Mouse (Mus musculus) heart, adult 9 months (tissue): Measurements from ENCODE around the gene Otop1.
A peak's percentile ranks its signal among the peaks of the same experiment; 100 is the strongest.

Experiments
- DNase-seq, 2 experiments: peaks; one replicate each; pipeline ENCODE4 v3.0.0; 2022; ENCODE audit warnings: low spot score in 2 of 2

The Otop1 gene

DNA sequence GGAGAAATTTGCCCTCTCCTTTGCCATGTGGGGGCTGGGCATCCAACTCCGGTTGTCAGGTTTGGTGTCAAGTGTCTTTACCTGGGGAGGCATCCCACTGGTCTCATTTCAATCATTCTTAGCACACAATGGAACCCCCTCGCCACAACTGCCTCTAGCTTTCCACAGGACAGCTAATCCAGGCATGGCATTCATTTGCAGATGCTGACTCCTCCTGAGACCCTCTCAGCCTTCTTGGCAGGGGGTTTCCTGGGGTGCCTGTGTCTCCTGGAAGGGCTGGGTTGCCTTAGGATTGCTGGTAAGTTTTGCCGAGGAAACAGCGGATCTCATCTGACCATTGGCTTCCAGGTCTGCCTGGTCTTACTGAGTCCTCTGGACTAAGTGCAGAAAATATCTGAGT, at the start of gene Otop1:
Gene Otop1 (plus strand): TSS at position 202 of the 400 bp plus-strand sequence.
- DNase-seq = no peak

DNA sequence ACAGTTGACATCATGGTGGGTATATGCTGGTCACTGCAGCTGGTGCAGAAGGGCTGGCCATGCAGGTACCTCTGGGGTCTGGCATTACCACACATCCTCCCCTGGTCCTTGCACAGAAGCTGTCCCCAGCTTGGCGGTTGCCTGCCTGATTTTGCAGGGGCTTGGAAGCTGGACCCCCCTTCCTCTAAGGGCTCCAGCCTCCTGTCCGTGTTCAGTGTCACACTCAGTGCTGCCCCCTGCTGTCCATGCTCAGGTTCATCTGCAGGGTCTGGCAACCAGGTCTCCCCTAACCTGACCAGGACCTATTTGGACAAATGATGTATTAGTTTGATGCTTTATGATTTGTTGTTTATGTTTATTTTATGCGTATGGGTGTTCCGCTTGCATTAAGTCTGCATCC, 40.4 kb upstream of the Otop1 start:
- DNase-seq = no peak

DNA sequence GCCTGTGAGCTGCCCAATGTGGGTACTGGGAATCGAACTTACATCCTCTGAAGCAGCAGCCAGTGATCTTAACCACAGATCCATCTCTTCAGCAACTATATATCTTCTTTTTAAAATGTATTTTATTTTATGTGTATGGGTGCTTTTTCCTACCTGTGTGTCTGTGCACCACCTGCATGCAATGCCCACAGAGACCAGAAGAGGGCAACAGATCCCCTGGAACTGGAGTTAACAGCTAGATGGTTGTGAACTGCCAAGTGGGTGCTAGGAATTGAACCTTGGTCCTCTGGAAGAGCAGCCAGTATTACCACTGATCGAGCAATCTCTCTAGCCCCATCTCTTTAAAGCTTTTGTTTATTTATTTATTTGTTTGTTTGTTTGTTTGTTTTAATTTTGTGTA, 39.1 kb upstream of the Otop1 start:
- no peak for DNase-seq

DNA sequence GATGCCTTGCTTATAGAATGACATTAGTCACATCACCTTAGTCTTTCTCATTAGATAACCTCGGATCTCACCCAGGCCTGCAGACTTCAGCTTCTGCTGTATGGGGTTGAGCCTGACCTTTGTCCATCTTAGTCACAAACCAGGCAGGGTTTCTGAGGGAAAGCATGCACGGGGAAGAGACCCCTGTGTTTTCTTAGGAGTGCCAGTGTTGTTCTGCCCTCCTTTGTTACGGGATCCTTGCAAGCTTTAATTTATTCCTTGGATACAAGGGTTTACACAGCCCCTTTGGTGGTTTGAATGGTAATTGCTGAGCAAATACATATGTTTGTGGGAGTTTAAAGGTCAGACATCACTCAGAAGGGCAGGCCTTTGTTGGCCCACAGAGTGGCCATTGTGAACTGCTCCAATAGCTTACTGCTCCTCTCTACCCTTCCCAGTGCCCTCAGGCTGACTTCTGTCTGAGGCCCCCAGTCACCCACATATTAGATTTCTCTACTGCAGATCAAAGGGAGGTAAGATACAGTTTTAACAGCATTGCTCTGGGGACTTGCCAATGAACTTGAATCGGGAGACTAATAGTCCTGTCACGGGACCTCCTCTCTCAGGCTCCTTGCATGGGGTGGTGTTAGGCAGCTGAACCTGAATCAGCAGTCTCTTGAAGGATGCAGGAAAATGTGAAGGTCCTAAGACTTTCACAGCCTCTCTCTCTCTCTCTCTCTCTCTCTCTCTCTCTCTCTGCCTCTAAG, 34.9 kb upstream of the Otop1 start:
- no peak for DNase-seq

DNA sequence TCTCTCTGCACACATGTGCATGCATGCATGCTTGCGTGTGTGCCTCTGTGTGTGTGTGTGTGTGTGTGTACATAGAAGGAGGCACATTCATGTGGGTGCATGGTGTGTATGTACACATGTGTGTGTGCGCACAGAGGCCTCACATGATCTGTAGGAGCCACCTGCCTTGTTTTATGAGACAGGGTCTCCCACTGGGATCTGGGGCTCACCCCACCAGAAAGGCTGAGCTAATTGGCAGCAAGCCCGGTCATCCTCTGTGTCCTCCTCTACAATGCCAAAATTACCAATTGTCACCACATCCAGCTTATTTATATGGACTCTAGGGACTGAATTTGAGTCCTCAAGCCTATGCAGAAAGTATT, 34.3 kb upstream of the Otop1 start:
- no peak for DNase-seq

DNA sequence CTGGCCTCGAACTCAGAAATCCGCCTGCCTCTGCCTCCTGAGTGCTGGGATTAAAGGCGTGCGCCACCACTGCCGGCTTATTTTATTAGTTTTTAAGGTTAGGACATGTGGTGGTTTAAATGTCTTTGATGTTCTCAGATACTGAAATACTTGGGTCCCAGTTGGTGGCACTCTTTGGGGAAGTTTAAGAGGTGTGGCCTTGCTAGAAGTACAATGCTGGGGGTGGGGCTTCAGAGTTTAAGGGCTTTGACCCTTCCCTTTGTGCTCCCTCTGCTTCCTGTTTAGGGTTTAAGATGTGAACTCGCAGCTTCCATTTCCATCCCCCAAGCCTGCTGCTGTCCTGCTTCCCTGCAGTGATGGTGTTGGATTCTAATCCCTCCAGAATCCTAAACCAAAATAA, 33.8 kb upstream of the Otop1 start:
- no peak for DNase-seq

DNA sequence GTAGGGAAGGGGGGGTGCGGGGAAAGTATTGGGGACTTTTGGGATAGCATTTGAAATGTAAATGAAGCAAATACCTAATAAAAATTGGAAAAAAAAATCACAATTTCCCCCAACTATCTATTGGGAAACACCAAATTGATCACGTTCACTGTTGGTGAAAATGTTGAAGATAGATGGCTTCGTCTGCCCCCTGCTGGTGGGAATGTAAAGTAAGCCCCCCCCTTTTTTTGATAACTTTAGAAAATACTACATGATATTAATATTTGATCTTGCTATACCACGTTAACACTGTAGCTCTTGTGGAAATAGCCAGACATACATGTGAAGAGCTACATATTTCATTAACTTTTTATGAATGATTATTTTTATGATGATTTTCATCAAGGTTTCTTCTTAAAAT, 20.6 kb upstream of the Otop1 start:
- DNase-seq = no peak

DNA sequence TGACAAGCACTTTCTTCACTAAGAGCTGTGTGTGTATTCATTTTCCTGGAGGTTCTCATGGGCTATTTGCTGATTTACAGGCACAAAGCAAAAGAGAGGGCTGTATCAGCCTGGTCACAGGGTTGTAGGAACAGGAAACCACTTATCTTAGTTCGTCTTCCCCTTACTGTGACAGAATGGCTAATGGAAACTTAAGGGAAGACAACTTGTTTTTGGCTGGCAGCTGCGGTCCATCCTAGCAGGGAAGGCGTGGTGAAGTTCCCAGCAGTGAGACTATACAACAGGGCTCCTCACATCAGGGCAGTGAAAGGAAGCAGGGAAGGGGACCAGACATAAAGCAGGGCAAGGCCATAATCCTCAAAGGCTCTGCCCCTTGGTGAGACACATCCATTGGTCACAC, 20.1 kb upstream of the Otop1 start:
- DNase-seq = peak in 1 of 2 experiments; percentile 8

DNA sequence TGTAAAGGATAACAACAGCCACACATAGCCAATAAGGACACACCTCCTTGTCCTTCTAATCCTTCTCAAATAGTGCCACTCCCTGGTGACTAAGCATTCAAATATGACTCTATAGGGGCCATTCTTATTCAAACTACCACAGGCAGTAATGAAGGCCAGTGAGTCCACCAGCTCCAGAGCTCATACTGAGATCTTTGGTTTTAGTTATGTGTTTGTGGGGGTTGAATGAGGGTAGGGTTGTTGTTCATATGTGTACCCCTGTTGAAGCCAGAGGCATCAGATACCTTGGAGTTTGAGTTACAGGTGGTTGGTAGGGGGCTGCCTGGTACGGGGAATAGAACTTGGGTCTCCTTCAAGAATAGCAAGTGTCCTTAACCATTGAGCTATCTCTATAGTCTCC, 19.2 kb upstream of the Otop1 start:
- no peak for DNase-seq

DNA sequence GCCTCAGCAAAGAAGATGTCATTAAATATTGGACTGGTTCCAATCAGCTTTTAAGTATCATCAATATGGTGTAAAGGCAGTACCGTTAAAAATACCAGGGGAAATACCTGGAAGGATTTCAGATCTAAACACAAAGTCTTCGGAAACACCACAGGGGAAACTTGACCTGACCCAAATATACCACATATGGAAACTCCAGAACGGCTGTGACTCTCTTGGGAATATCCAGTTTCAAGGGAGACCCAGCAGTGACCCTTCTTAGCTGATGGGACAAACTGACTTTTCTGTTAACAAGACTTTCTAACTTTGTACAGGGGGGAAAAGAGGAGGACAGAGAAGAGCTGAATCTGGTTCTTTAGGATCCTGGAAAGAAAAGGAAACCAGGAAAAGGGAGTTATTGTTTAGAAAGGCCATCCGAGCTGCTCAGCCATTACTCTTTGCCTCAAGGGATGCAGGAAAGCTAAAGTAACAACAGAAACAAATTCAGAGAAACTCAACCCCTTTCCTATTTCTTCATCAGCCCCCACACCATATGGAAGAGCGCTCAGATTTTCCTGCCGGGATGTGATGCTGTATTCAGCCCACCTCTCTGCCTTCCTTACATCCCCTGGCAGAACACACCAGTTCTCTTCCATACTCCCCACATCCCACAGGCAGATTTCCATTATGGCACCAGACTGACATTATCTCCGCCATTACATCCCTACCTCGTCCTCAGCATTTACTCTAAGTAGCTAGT, 17.6 kb upstream of the Otop1 start:
- DNase-seq = no peak

DNA sequence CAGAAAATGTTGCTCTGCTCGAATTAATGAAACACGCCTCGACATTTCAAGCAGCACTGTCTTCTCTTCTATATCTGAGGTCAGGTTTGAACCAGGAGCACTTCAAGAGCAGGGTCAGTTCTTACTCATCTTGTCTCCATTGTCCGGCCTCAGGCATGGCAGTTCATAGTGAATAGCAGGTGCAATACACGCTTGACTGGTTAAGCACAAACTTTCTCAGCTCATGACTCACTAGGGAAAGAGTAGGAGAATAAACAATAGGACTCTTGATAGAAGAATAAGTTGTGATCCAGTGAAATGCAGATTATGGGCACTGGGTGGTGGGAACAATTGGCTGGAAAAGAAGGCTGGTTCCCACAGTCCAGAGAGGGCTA, 17.0 kb upstream of the Otop1 start:
- no peak for DNase-seq

DNA sequence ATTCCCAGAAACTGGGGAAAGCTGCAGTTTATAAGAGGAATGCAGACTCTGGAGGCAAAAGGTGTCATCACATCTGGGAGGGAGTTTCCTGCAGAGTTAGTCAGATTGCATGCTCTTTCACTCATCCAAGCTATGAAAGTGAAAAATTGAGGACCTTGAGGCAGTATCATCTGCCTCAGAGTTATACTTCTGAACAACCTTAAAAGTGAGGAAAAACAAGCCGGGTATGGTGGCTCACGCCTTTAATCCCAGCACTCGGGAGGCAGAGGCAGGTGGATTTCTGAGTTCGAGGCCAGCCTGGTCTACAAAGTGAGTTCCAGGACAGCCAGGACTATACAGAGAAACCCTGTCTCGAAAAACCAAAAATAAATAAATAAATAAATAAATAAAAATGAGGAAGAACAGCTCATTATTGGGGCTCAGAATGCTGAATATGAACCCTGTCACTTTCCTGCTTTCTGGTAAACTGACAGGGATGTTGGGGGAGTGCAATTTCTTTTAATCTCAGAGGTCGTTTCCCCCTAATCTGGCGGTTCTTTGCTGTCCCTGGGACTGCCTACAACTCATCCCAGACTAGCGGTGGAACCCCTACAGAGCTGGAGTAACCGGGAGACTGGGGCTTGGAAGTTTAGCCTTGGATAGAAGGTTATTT, 16.2 kb upstream of the Otop1 start:
- no peak for DNase-seq

DNA sequence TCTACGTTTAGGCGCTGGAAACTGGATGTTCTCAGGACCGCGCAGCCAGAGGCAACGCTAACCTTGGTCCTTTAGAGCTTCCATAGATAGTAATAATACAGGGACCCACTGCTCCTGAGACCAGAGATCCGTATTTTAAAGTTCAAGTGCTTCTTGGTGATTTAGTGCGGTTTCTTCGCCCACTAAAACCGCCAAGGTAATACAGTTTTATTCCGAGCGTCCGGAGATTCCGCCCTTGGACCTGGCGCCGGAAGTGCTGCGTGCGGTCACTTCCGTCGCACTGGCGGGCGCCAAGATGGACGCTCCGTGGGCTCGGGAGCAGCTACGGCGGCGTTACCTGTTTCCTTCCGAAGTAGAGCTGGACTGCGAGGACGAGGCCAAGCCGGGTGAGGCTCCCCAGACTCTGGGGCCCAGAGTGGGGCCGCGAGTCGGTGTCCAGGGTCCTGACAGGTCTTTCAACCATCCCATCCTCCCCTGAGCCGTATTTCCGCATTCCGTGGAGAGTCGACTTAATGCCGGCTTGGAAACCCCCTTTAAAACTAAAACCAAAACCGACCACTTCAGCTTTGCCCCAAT, 15.6 kb upstream of the Otop1 start, which contains the start of gene Tmem128:
Gene Tmem128 (plus strand): TSS at position 79 of the 576 bp plus-strand sequence.
- DNase-seq = peak; percentile 61 to 65

DNA sequence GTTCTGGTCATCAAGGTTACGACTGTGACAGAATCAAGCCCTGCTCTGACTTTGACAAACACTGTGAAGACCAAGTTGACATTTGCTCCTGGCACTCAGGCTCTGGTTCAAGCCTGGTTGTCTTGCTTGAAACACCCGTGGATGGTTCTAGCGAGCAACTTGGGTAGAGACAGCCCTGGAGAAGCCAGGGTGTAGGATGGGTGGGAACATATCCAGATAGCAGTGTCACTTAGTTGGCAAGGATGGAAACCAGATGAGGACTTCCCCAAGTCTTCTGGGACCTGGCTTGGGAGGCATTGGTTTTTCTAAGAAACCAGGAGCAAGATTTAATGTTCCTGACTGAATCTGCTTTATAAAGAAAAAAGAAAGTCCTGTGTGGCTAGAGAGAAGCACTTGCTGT, 4.8 kb upstream of the Otop1 start:
- DNase-seq = no peak

DNA sequence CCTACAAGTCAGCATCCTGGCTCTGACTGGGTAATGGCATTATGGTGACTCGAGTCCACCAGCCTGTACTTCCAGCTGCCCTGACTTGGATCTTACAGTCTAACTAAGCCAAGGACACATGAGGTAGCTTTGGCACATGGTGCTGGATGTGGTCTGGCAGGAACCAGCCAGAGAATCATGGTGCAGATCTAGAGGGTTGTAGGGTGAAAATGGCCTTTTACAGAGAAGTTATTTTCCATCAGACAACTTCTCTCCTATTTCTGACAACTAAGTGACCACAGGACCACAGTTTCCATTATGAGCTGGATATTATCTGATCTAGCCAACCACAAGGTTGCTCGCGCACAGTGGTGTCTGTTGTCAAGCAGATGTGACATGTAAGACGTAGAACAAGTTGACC, 1.9 kb upstream of the Otop1 start:
- no peak for DNase-seq

DNA sequence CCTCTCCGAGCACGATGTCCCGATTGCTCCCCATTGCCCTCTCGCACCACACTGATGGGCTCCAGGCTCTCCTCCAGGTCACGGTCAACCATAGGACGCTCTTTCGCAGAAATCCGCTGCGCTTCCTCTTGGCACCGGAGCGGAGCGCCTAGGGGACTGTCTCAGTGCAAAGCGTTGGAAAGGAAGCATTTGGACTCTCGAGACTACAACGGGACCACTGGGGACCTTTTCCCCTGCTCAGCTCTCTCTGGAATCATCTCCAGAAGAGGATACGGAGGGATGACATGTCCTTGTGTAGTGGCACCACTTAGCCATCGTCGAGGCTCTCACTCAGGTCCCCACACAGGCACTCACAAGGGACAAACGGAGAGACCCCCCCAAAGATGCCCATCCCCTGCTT, 679 bp downstream of the Otop1 start:
- no peak for DNase-seq

DNA sequence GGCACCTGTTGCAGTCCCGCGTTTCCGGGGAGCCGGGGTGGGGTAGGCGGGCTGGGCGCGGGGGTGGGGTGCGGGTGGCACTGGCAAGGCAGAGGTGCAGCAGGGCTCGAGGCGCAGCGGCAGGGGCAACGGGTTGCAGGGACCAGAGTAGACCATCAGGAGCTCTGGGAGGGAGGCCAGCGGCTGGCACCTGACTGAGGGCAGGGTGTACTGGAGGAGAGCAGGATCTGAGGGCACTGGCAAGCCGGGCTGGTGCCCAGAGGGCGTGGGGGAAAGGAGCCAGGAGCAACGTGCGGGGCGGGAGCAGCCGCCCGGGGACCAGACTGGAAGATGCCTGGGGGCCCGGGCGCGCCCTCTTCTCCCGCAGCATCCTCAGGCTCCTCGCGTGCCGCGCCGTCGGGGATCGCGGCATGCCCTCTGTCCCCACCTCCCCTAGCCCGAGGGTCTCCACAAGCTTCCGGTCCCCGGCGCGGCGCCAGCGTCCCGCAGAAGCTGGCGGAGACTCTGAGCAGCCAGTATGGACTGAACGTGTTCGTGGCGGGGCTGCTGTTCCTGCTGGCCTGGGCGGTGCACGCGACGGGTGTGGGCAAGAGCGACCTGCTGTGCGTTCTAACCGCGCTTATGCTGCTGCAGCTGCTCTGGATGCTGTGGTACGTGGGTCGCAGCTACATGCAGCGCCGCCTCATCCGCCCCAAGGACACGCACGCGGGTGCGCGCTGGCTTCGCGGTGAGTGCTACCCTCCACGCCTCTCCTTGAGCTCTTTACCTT, 1.5 kb downstream of the Otop1 start:
- DNase-seq = no peak

DNA sequence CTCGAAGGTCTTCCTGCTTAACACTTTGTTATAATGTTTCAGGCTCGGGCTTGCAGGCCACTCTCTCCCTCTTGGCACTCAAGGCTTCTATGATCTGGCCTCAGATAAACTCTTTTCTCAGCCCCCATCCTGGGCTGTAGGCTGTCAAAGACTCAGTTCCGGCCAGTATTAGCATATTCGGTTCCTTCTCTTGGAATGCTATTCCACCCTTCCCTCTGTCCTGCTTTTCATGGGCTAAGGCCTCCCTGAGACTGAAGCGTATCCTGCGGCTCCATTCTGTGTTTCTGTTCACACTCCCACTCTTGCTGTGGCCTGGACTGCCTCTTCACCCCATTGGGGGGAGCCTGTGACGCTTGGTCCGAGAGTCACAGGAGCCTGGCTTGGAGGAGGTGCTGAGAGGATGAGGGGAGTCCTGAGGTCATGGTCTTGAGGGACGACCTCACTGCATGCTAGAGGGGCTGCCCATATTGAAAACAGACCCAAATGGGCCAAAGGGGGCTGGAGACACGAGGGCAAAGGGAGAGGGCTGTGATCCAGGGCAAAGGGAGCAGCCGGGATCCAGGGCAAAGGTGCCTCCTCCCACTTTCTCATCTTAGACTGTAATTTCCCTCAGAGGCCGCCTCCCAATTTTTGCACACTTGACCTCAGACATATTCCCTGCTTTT, 2.3 kb downstream of the Otop1 start:
- no peak for DNase-seq

DNA sequence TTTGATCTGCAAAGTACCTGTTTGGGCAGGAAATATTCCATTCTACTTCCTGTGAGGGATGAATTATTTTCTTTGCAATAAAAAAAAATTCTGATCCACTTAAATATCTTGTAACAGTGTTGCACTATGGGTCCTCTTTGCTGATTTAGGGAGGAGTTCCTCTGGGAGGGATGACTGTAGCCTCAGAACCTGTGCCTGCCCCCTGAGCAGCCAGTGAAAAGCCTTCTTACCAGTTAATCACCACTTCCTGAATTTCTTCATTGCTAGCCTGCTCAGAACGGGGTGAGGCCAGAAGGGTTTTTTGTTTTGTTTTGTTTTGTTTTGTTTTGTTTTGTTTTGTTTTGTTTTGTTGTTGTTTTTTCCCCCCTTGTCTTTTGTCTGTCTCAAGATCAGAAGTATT, 4.3 kb downstream of the Otop1 start:
- no peak for DNase-seq

DNA sequence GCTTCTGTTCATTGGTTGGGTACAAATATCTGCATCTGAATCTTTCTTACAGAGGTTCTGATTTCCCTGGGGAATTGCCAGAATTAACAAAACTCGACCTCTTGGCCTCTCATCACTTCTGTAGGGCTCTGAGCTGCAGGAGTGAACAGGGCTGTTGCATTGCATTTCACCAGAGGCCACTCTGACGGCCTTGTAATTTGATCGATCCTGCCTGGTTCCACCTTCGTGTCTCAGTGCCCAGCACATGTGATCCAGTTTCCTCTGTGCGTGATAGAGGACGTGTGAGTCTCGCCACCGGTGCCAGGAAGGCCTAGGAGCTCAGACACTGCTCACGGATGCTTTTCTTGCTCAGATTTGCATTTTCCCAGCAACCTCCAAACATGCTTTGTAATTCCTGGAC, 10.0 kb downstream of the Otop1 start:
- no peak for DNase-seq

DNA sequence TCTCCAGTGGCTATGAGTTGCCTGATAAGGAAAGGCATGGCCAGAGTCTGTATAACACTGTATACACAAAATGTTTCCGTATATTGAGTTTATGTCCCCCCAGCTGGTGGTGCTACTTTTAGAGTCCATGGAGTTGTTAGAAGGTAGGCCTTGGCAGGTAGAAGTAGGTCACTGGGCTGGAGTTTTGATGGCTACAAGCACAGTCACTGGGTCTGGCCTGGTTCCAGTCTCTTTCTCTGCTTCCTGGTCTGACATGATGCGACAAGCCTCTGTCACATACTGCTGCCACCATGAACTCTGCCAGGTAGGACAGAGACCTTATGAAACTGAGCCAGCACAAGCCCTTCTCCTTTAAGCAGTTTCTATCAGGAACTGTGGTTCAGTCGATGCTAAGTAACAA, 12.7 kb downstream of the Otop1 start:
- no peak for DNase-seq
